Mouse (Mus musculus) megakaryocyte progenitor cell, adult 5-6 weeks (primary cell): ENCODE data around the gene Rpl3. TPM values are rescaled to one million over a fixed set of nuclear protein-coding genes. Genes with fewer than 3 reads are reported as not detected.

Experiments used
- ATAC-seq: replicated peaks from 2 replicates; pipeline ENCODE4 v1.8.0; 2016; ENCODE audit warnings: mild to moderate bottlenecking, moderate TSS enrichment, inconsistent platforms; ENCODE audit not compliant: poor library complexity
- total RNA-seq, 2 experiments: library from RNA; stranded (forward) in 1 of 2; stranded (reverse) in 1 of 2; fragments of 157-497, 149-512 nt in 1 of 2; fragments of 200-1000 nt in 1 of 2; gene quantifications; 2 replicates each; pipeline versions ENCODE4 v1.2.3 to v1.2.4; 2015 to 2017

Rpl3 gene
- total RNA-seq, 2 experiments from 2014 or later: 2,179 to 3,138 TPM

- no peak for ATAC-seq
These were observed 45.9 kb downstream of the Rpl3 start for GRCm38 (mm10) chr15:80045749-80046148.

GRCm38 (mm10) chr15:80044249-80044648 is 47.4 kb downstream of the Rpl3 start:
- no peak for ATAC-seq

GRCm38 (mm10) chr15:80042152-80042551 is 49.5 kb downstream of the Rpl3 start:
- no peak for ATAC-seq

- no peak for ATAC-seq
These were observed 53.6 kb downstream of the Rpl3 start for GRCm38 (mm10) chr15:80038110-80038391.

GRCm38 (mm10) chr15:80037255-80038109 is 54.2 kb downstream of the Rpl3 start:
- no peak for ATAC-seq

GRCm38 (mm10) chr15:80035341-80035885 is 56.3 kb downstream of the Rpl3 start:
- no peak for ATAC-seq

GRCm38 (mm10) chr15:80034913-80035312 is 56.8 kb downstream of the Rpl3 start:
- no peak for ATAC-seq

GRCm38 (mm10) chr15:80034366-80034765 is 57.3 kb downstream of the Rpl3 start:
- ATAC-seq: no peak

GRCm38 (mm10) chr15:80031133-80031532 is 60.5 kb downstream of the Rpl3 start:
- ATAC-seq: no peak

- no peak for ATAC-seq
These were observed 61.3 kb downstream of the Rpl3 start for GRCm38 (mm10) chr15:80030399-80030798.

- no peak for ATAC-seq
These were observed 62.8 kb downstream of the Rpl3 start for GRCm38 (mm10) chr15:80028862-80029261.

Other genes with a start within 250 kb of the Rpl3 start
- gene Apobec3, start 200.2 kb downstream of the Rpl3 start, total RNA-seq (2015): 167 and 177 TPM in 2 replicates
- 159 and 166 TPM in 2 replicates for gene Apobec3, start 200.2 kb downstream of the Rpl3 start, total RNA-seq (2017)
- 3.3 TPM in 2 replicates for gene Cbx7, start 120.7 kb downstream of the Rpl3 start, total RNA-seq (2015)
- 1.7 and 2.1 TPM in 2 replicates for gene Cbx7, start 120.7 kb downstream of the Rpl3 start, total RNA-seq (2017)
- gene Pdgfb, start 76.9 kb downstream of the Rpl3 start, total RNA-seq (2015): not detected in 2 replicates
- gene Pdgfb, start 76.9 kb downstream of the Rpl3 start, total RNA-seq (2017): 0.17 TPM in 1 of 2 replicates, not detected in the other
- gene Syngr1, start 534 bp downstream of the Rpl3 start, total RNA-seq (2015): 2.1 and 3.6 TPM in 2 replicates
- gene Syngr1, start 534 bp downstream of the Rpl3 start, total RNA-seq (2017): 1.5 and 1.8 TPM in 2 replicates
- gene Tab1, start 41.3 kb upstream of the Rpl3 start, total RNA-seq (2015): 4.0 and 6.0 TPM in 2 replicates
- gene Tab1, start 41.3 kb upstream of the Rpl3 start, total RNA-seq (2017): 15.7 and 19.2 TPM in 2 replicates
- gene Mgat3, start 81.9 kb upstream of the Rpl3 start, total RNA-seq (2015): not detected in 2 replicates
- gene Mgat3, start 81.9 kb upstream of the Rpl3 start, total RNA-seq (2017): not detected in 2 replicates
- gene Mief1, start 142.2 kb upstream of the Rpl3 start, total RNA-seq (2015): 18.0 and 18.2 TPM in 2 replicates
- gene Mief1, start 142.2 kb upstream of the Rpl3 start, total RNA-seq (2017): 21.4 and 25.7 TPM in 2 replicates
- gene AC140267.1, start 144.0 kb upstream of the Rpl3 start, total RNA-seq (2015): 1.6 and 8.0 TPM in 2 replicates
- gene AC140267.1, start 144.0 kb upstream of the Rpl3 start, total RNA-seq (2017): not detected in 2 replicates
- 218 and 306 TPM in 2 replicates for gene Atf4, start 163.3 kb upstream of the Rpl3 start, total RNA-seq (2015)
- gene Atf4, start 163.3 kb upstream of the Rpl3 start, total RNA-seq (2017): 305 and 370 TPM in 2 replicates
- 65.0 and 68.9 TPM in 2 replicates for gene Rps19bp1, start 172.4 kb upstream of the Rpl3 start, total RNA-seq (2015)
- gene Rps19bp1, start 172.4 kb upstream of the Rpl3 start, total RNA-seq (2017): 19.5 and 43.8 TPM in 2 replicates
- gene Cacna1i, start 195.4 kb upstream of the Rpl3 start, total RNA-seq (2015): not detected in 2 replicates
- gene Cacna1i, start 195.4 kb upstream of the Rpl3 start, total RNA-seq (2017): not detected in 2 replicates